Mouse (Mus musculus) neural tube, embryonic 10.5 days (tissue): Measurements from ENCODE around the gene Naa80.
"Not testable (repeated sequence)": the region's sequence is repeated elsewhere in the genome, so short reads cannot be mapped to it uniquely, and the experiment has no call there.

Source experiments
- DNase-seq: peaks from one replicate; pipeline ENCODE4 v3.0.0-alpha.2; 2017; ENCODE audit warnings: low spot score; ENCODE audit errors: extremely low spot score

Gene Naa80

DNA sequence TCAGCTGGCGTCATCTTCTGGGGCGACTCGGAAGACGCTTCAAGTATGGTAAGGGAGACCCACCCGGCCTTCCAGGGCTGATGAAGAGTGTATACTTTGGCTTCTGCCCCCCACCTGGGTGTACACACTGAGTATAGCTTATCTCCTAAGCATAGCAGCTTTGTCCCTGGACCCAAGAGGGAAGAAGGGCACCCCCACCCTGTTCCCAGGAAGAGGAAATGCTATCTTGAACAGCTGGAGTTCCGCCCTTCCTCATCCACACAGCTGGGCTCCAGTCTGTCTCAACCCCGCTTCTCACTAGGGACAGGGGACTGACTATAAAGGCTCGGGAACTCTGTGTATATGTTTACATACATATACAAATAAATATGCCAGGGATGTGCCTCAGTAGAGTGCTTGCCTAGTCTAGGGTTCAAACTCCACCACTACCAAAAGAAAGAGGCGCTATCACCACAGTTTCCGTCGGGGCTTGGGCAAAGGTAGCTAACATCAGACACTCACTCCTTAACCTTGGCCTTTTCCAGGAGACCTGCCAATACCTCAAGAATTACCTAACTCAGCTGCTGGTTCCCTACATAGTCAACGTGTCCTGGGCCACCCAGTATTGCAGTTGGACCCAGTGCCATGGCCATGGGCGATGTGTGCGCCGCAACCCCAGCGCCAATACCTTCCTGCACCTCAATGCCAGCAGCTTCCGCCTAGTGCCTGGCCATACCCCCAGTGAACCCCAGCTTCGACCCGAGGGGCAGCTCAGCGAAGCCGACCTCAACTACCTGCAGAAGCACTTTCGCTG lies 7.0 kb upstream of the Naa80 start:
- DNase-seq: no peak

DNA sequence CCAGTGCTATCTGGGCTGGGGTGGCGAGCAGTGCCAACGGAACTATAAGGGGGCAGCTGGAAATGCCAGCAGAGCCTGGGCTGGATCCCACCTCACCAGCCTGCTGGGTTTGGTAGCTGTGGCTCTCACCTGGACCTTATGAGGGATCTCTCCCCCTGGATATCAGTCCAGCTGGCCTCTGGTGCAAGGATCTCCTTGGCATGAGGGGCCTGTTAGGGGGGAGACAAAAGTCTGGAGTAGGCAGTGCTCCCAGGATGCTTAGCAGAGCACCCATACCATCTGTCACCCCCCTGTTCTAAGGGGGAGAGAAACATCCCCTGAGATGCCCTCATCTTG lies 6.4 kb upstream of the Naa80 start:
- no peak for DNase-seq

DNA sequence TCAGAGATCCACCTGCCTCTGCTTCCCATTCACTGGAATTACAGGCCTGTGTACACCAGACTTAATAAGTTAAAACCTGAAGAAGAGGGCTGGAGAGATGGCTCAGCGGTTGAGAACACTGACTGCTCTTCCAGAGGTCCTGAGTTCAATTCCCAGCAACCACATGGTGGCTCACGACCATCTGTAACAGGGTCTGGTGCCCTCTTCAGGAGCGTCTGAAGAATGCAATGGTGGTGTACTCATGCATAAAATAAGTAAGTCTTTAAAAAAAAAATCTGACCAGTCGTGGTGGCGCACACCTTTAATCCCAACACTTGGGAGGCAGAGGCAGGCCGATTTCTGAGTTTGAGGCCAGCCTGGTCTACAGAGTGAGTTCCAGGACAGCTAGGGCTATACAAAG lies 4.9 kb upstream of the Naa80 start:
- not testable (repeated sequence) for DNase-seq

DNA sequence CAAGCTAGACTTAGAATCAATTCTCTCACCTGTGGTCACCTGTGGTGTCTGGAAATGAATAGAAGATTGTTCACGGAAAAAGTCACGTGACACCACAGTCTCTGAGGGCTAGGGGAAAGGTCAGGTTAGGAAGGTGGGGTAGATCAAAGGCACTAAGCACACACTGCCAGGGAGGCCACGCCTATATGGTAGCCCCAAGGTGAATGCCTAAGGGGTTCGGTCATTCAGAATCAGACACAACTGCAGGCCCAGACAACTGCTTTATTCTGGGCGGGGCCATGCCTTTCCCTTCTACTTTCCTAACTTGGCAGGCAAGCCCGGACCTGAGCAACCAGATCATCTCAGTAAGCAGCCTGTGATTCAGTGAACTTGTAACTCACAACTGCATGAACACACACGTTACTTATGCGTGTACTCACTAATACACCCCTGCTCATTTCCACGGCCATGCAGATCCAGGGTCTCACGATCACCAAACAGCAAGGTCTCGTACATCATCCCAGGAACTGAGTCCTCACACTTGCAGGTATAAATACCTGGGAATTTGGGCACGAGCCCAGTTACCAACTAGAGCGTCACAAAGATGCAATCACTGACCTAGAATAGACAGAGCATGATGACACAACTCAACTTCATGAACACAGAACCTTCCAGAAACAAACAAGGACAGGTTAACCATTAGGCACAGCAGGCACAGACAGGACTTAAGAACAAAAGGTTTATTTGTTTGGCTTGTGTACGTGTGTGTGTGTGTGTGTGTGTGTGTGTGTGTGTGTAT lies 2.9 kb upstream of the Naa80 start:
- no peak for DNase-seq

DNA sequence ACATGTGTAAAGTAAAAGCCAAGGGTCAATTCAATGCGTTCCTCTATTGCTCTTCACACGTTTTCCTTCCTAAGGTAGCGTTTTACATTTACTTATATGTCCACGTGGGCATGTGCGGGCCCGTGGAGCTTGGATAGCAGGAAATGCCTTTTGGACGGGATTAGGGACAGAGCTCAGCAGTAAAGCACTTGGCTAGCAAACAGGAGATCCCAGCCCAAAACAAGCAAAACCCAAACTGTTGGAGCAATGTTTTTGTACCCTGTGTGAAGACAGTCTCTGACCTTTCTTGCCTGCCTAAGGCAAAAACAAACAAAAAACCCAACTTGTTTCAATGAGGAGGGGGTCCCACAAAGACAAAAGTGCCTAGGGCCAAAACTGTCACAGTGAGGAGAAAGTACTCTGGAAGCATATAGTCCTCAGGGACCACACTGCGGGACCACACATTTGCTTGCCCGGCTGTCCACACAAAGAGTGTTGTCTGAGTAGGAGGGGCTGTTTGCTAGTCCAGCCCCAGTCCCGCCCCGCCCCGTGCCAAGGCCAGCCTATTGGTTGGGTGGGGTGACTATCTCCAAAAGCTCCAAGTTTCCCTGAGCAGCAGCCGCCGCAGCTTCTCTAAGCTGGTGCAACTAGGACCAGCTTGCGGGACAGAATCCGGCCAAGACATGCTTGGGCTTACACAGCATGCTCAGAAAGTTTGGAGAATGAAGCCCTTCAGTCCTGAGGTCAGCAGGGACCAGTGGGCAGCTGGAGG lies 2.2 kb upstream of the Naa80 start, which contains the start of gene Hyal1:
Gene Hyal1 (plus strand): TSS at position 571 of the 751 bp plus-strand sequence.
- DNase-seq: peak; percentile 83

DNA sequence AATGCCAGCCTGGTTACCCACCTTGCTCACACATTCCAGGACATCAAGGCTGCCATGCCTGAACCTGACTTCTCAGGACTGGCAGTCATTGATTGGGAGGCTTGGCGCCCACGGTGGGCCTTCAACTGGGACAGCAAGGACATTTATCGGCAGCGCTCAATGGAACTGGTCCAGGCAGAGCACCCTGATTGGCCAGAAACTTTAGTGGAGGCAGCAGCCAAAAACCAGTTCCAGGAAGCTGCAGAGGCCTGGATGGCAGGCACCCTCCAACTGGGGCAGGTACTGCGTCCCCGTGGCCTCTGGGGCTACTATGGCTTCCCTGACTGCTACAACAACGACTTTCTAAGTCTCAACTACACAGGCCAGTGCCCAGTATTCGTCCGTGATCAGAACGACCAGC lies 816 bp upstream of the Naa80 start:
- DNase-seq: no peak

DNA sequence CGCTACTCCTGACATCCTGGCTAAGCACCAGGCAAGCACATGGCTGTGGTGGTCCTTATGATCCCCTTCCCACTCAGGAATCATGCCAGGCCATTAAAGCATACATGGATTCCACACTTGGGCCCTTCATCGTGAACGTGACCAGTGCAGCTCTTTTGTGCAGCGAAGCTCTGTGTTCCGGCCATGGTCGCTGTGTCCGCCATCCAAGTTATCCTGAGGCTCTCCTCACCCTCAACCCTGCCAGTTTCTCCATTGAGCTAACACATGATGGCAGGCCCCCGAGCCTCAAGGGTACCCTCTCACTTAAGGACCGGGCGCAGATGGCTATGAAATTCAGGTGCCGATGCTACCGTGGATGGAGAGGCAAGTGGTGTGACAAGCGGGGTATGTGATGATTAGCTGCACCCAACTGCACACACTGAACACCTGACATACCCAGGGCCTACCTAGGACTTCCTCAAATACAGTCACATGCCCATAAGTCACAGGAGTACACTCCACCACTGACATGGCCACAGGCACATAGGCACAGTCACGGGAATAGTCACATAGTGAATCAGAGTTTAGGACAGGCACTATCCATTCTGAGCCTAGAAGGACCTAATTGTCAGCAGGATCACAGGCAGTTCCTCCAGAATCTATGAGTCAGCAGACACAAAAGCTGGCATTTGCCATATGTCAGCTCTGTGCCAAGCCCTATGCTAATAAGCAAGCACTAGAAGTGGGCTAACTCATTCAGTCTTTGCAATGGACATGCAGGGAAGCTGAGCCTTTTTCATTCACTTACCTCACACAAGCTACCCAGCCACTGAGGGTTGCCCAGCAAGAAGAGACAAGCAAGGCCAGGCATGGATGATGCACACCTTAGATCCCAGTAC lies 575 bp downstream of the Naa80 start:
- DNase-seq: no peak

DNA sequence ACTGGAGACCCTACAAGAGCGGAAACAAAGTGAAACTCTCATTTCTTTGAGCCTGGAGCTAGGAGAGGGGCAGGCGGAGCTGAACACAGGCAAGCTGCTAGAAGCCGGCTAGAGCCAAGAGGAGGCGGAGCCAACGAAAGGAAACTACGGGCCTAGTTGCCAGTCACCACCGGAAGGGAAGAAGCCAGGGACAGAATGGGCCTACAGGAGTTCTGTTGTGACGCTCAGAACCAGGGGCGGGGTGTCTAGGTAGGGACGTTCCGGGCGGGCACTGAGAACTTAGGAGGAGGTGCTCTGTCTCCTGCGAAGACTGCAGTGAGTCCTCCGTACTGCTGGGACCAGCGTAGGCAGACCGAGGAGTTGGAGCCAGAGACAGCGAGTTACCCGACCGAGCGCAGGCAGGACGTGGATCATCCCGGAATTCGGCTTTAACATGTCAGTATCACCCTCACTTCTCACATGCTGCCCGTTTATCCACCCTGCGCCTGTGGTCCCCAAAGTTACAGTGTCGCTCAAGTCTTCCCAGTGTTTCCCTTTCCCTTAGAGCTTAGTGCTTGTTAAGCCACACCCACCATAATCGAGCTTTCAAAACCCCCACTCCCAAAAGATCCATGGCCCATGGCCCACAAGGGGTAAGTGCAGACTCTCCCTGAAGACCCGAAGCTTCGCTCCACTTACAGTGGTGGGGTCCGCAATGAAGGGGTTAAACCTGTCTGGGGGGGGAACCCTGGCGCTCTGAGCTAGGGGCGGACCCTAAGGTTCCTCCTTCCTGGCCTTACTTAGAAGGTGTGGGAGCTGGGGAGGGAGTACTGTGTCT lies 2.0 kb downstream of the Naa80 start, which contains the start of gene Hyal3:
Gene Hyal3 (plus strand): TSS at position 318 of the 817 bp plus-strand sequence.
- peak; percentile 77 for DNase-seq

DNA sequence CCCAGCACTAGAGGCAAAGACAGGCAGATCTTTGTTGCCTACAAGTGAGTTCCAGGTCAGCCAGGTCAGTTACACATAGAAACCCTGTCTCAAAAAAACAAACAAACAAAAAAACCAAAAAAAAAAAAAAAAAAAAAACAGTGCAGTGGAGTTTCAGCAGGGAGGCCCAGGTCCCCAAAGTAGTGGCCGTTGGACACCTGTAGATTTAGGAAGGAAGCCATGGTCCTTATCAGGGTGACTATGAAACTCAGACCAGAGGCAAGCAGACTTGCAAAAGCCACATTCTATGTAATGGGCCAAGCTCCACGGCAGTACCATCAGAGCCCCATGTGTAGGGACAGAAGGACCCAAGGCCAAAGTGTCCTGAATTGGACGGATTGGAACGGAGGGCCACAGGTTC lies 2.9 kb downstream of the Naa80 start:
- no peak for DNase-seq

DNA sequence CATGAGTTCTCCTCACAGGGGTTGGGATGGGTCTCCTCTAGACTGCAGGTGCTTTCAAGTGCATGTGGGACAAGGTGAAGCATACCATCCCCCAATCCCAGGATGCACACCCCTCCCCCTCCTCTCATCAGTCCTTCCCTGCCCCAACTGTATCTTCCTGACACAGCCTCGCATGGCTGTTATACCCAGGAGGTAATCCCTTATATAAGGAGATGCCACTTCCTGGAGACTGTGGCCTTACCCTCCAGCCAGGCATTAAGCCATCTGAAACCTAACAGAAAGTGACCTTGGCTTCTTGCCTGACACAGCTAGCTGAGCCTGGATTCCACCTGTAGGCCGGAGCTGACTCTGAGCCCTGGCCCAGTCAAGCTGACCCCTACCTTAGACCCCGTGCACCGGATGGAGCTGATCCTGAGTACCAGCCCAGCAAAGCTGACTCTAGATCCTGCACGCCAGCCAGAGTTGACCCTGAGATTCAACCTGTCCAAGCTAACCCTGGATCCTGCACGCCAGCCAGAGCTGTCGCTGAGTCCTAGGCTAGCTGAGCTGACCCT lies 3.9 kb downstream of the Naa80 start:
- no peak for DNase-seq

DNA sequence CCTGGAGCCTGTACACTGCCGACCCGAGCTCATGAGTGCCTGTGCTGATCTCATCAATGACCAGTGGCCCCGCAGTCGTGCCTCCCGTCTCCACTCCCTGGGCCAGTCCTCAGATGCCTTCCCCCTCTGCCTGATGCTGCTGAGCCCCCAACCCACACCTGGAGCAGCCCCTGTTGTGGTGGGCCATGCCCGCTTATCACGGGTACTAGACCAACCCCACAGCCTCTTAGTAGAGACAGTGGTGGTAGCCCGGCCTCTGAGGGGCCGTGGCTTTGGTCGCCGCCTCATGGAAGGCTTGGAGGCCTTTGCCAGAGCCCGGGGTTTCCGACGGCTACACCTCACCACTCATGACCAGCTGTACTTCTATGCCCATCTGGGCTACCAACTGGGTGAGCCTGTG lies 4.5 kb downstream of the Naa80 start:
- no peak for DNase-seq

DNA sequence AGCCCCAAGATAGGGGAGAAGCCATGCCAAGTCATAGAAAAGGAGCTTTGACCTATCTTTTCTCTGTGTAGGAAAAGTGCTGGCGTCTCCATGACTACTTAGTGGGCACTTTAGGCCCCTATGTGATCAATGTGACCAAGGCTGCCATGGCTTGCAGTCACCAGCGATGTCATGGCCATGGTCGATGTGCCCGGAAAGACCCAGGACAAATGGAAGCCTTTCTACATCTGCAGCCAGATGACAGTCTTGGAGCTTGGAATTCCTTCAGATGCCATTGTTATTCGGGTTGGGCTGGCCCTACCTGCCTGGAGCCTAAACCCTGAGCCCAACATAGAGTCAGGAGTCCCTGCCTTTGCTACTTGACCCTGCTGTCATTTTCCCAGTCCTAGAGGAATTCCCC lies 7.8 kb downstream of the Naa80 start:
- DNase-seq: no peak

DNA sequence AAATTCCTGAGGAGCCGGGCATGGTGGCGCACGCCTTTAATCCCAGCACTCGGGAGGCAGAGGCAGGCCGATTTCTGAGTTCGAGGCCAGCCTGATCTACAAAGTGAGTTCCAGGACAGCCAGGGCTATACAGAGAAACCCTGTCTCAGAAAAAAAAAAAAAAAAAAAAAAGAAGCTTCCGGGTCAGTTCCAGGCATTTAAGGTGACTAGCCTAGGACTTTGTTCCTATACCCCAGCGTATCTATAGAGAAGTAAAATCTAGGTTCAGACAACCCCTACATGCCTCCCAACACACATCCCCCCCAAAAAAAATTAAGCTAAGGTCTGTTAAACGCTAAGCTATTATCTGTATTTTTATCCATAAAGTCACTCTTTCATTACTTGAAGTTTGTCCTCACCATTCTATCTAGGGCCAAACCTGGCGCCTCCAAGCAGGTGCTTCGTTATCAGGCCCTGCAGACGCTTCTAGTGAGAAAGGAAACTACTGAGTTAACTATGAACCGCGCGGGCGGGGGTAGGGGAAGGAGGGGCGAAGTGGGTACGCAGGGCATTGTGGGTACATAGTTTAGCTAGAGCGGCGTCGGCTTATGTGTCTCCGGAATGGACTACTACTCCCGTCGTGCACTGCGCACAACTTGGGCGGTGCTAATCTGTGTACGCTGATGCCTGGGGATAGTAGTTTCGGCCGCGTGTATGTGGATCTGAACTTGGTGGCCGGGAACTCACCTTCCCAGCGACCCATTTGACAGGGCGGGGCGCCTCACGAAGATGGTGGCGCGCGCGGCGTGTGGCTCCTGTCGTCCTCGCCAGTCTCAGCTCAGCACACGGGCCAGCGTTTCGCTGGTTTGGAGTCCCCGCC lies 8.5 kb downstream of the Naa80 start, which contains the start of gene Ifrd2:
Gene Ifrd2 (plus strand): TSS at position 669 of the 859 bp plus-strand sequence.
- DNase-seq: peak; percentile 90

DNA sequence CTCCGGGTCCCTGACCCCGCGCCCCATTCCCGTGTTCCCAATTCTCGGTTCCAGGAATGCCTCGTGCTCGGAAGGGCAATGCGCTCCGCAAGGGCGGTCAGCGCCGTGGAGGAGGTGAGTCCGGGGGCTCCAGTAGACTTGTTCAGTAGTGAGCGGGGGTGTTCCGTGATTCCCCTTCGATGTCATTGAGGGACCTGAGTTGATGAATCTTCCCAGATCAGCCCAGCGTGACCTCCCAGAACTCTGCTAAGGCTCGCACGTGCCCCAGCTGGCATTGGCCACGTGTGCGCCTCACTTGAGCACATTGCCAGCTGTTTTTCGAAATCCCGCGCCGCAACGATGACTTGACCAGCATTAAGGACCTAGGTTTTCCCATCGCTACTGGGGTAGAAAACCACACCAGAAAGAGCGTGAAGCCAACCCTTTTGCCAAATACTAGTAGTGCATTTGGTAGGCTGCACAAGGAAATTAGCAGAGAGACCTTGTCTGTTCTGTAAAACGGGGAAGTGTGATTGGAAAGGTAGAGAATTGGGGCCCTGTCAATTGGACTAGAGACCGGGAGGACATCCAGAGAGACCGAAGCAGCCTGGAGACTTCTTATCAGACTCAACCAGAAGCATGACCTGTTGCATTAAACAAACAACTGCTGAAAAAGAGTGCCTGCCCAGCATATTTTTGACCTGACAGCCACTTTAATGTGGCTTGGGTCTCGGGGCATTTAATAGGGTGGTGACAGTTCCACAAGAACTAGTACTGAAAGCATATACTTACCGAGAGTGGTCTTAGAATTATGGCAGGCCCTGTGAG lies 9.3 kb downstream of the Naa80 start:
- no peak for DNase-seq

DNA sequence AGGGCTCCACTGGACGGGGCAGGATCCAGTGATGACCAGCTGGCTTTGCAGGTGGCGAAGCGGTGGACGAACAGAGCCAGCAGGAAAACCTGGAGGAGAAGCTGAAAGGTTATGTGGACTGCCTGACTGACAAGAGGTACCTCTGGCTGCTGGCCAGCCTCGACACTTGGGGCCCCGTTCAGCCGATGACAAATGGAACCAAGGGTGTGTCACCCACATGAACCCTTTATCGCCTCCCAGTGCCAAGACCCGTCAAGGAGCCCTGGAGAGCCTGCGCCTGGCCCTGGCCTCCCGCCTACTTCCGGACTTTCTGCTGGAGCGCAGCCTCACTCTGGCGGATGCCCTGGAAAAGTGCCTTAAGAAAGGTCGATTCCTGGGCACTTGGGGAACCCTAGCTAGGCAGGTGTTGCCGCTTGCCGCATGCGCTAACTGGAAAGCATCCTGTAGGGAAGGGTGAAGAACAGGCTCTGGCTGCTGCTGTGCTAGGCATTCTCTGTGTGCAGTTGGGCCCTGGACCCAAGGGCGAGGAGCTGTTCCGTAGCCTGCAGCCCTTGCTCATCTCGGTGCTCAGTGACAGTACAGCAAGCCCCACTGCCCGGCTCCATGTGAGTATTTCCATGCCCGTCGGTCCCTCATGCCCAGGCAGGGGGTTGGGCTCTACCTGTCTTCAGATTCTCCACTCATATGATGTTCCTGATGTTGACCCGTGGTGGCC lies 11.5 kb downstream of the Naa80 start:
- no peak for DNase-seq

DNA sequence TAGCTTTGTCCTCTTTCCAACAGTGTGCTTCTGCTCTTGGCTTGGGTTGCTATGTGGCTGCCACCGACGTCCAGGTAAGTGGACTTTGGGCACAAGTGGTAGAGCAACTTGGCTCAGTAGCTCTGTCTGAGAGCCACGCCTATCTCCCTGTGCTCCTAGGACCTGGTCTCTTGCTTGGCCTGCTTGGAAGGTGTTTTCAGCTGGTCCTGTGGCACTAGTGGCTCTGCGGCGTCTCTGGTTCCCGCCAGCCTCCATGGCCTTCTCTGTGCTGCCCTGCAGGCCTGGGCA lies 12.0 kb downstream of the Naa80 start:
- DNase-seq: no peak

DNA sequence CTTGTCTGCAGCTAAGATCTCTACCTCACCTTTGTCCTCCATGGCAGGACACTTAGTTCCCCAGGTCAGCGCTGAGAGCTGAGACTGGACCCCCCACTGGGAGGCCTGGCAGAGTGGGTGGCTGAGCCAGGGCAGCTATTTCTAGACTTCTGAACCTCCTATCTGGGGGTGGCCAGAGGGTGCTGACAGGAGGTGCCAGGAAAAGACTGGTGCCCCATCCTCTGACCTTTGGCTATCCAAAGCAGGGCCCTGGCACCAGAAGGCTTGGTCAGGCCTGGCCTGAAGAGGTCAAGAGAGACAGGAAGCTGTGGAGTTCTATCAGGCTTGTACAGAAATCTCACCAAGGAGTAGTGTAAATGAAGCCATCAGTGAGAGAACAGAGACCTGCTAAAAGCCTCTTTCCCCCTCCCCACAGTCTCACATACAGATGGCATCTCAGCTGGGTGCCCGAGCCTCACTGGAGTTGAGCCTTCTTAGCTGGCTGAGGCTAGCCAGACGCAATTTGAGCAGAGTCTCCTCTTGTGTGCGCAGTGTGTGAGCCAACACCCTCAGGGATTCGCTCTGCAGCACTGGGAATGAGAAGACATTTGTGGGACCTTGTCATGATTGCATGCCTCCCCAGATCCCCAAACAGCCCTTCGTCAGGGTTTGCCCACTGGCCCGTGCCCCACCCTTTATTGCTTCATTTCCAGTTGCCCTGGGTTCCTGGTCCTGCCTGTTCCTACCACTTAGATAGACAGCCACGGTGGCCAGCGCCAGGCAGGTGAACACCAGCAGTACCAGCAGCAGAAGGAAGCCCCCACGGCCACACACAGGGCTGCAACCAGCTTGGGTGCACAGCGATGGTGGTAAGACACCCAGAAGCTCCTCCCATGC lies 14.7 kb downstream of the Naa80 start:
- no peak for DNase-seq
